Mouse (Mus musculus) megakaryocyte, embryonic 14.5 days (primary cell): ENCODE measurements around the gene Srrm4.

Source experiments
- FLI1 ChIP-seq: IDR thresholded peaks from 2 replicates; pipeline ENCODE4 v1.6.1; 2012; ENCODE audit warnings: low read length, inconsistent platforms, mixed read lengths
- GATA1 ChIP-seq: IDR thresholded peaks from 3 replicates; pipeline ENCODE4 v1.6.1; 2012; ENCODE audit warnings: mixed read lengths, low read length, inconsistent platforms, borderline replicate concordance

DNA sequence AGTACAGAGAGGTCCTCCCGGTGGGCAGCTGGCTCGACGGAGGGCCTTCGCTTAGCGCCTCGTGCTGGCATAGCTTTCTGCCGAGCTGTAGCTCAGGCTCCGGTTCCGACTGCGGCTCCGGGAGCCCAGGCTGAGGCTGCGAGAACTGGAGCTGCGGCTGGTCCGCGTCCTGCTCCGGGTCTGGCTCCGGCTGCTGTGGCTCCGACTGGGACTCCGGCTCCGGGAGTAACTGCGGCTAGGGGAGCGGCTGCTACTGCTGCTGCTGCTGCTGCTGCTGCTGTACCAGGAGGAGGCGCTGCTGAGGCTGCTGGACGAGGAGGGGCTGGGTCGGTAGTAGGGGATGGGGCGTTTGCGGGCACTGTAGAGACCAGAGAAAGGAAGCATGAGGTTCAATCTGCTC is 147.1 kb downstream of the Srrm4 start:
- TF ChIP-seq GATA1, result no peak
- no peak for TF ChIP-seq FLI1
